Mouse (Mus musculus): ENCODE data around the gene Omg.

DNA sequence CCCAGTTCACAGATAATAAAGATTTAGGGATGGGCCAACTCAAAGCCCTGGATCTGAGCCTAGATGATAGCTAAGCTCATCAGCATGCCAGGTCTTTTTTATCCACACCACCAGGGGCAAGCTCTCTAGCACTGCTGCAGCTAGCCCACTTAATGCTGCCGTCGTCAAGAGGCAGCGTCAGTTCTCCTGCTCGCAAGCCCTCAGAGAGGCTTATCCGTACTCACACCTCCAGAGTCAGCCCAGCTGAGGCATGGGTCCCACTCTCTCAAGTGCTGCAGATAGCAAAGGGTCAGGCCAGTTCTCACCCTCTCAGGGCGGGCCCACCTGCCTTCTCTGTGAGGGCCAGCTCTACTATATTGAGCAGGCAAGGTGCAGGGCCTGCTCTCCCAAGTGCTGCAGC lies 29.4 kb upstream of the Omg start:
- TF ChIP-seq GATA1 (IDR thresholded peaks at IDR 0.05; ENCODE audit: borderline replicate concordance, low read length) (no peak), FLI1 (IDR thresholded peaks at IDR 0.05; ENCODE audit: low read length) (no peak)
